Mouse (Mus musculus) liver, adult 2 months (tissue): Measurements from ENCODE around the gene Ctu1. TPM values are rescaled to one million over a fixed set of nuclear protein-coding genes. Genes with fewer than 3 reads are reported as not detected.

Experiments
- DNase-seq: peaks from one replicate; pipeline ENCODE4 v3.0.0-alpha.2; 2011; ENCODE audit warnings: low read depth, low spot score; ENCODE audit errors: extremely low read depth
- H3K27ac ChIP-seq: fragments of 200-500 bp; replicated peaks from 2 replicates; pipeline ENCODE4 v1.5.1; 2012; ENCODE audit warnings: low read depth, mild to moderate bottlenecking, control low read depth, inconsistent platforms, low read length; ENCODE audit not compliant: insufficient read depth
- H3K27me3 ChIP-seq: fragments of 200-500 bp; 2 replicates; pipeline ENCODE4 v1.6.1; 2012; ENCODE audit warnings: mild to moderate bottlenecking, moderate library complexity, low read length, inconsistent platforms; ENCODE audit not compliant: control insufficient read depth, insufficient read depth
- H3K36me3 ChIP-seq: fragments of 200-500 bp; 2 replicates; pipeline ENCODE4 v1.6.1; 2012; ENCODE audit warnings: low read length, inconsistent platforms; ENCODE audit not compliant: control insufficient read depth, insufficient read depth
- H3K4me1 ChIP-seq: fragments of 200-500 bp; 2 replicates; pipeline ENCODE4 v1.6.1; 2011; ENCODE audit warnings: low read length; ENCODE audit not compliant: control insufficient read depth, insufficient read depth
- H3K4me3 ChIP-seq: fragments of 200-500 bp; 2 replicates; pipeline ENCODE4 v1.5.1; 2011; ENCODE audit warnings: low read depth, mild to moderate bottlenecking, control low read depth, low read length, moderate library complexity; ENCODE audit not compliant: insufficient read depth
- H3K79me2 ChIP-seq: fragments of 200-500 bp; 2 replicates; pipeline ENCODE4 v1.6.1; 2012; ENCODE audit warnings: inconsistent platforms, mild to moderate bottlenecking, low read length, moderate library complexity; ENCODE audit not compliant: control insufficient read depth, insufficient read depth
- H3K9ac ChIP-seq: fragments of 200-500 bp; 2 replicates; pipeline ENCODE4 v1.6.1; 2012; ENCODE audit warnings: low read depth, mild to moderate bottlenecking, control low read depth, inconsistent platforms, low read length
- CTCF ChIP-seq: fragments of 200-500 bp; IDR thresholded peaks from 2 replicates; pipeline ENCODE4 v1.5.1; 2011; ENCODE audit warnings: low read depth, low read length, control low read depth
- POLR2A ChIP-seq: fragments of 200-500 bp; IDR thresholded peaks from 2 replicates; pipeline ENCODE4 v1.6.1; 2011; ENCODE audit warnings: low read length, control low read depth; ENCODE audit not compliant: insufficient read depth; ENCODE audit errors: extremely low read depth
- WGBS: fragments of 180-500 bp; shearing (Covaris S2); methylation state at CpG from one replicate; pipeline ENCODE4 v1.1.7; 2018; 5-methylcytosine and 5-hydroxymethylcytosine counted together
- polyA plus RNA-seq: library from polyadenylated mRNA; depleted of rRNA; stranded (reverse); fragments of >200 nt; gene quantifications from 2 replicates; pipeline ENCODE4 v1.2.3, GENCODE M21; 2012
- total RNA-seq: library from RNA; depleted of rRNA; stranded (reverse); fragments of >200 nt; gene quantifications from 2 replicates; pipeline ENCODE4 v1.2.3, GENCODE M21; 2014

Ctu1 gene
- total and polyA plus RNA-seq, 2 experiments: 2.4 to 5.8 TPM

DNA sequence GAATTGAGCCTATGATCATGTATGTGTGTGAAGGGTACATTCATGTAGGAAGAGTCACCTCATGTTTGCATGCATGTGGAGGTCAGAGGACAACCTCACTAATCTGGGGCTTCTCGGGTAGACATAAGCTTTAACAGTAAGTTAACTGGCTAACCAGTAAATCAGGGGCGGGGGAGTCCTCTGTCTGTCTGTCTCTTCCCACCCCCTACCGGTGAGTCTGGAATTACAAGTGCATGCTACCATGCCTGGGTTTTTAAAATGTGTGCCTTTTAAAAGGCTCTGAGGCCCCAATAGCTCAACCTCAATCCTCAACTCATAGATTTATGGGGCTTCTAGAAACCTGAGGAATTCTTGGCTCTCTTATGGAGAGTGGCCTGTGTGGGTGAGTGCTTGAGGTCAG is 3.2 kb upstream of the Ctu1 start:
- Histone ChIP-seq H3K4me3 (no peak overlapping the region), H3K27ac (no peak overlapping the region), H3K36me3 (no peaks in the 10 kb centered on the region), H3K79me2 (no peaks in the 10 kb centered on the region), H3K4me1 (peaks cover 7% of the 10 kb centered on the region), H3K27me3 (no peaks in the 10 kb centered on the region), H3K9ac (no peak overlapping the region)
- DNase-seq: no peak
- no peak for TF ChIP-seq POLR2A
- no peak for TF ChIP-seq CTCF
- 27% methylated on average over 3 of the region's 3 CpGs for WGBS

DNA sequence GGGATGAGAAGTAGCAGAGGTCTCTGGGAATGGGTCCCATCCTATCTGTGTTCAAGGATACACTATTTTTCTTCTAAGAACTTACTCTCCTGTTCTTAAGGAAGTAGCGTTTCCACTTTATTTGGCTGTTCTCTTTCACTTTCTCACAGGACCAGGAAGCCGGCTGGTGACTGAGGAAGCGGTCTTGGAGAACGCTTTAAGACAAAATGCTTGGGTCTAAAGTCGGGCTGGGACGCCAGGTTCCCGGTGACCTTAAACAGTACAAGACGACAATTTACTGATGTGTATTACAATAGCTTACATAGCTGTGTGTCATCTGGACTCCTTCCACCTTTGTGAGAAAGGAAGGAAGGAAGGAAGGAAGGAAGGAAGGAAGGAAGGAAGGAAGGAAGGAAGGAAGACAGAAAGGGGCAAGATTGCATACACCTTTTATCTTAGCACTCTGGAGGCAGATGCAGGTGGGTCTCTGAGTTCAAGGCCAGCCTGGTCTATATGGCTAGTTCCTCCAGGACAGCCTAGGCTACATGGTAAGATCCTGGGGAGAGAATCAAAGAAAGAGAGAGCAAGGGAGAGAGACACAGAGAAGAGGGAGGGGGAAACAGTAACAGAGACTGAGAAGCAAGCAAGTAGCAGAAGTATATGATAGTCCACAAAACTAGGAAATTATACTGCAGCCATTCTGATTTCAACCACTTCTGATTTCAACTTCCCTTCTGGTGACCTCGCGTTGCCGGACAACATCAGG is 580 bp upstream of the Ctu1 start:
- TF ChIP-seq POLR2A (no peak), CTCF (no peak)

DNA sequence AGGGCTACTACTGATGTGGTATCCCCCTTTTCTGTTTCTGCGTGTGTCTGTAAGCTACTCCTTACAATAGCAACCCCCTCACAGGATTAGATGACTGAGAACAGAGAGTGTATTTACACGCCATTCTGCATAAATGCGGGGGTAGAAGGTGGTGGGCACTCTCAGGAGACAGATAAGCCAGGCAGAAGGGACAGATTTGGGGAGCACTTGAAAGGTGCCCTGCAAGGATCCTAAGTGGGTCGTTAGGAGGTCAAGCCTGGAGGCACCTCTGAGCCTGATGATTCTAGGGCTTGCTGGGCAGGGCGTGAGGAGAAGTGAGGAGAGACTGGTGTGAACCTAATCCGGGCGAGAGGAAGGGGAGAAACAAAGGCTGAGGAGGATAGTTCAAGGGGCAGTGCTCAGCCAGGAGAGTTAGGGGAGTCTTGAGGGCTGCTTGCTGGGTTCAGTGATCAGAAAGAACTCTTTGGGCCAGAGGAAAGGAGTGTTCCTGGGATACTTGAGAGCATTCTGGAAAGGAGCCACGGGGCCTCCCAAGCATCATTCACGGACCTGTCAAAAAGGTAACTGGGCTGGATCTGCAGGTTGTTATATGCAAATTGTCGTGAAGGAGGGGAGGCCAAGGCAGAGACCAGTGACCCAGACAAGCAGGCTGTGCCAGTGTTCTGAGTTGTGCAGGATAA is 905 bp downstream of the Ctu1 start:
- Histone ChIP-seq H3K9ac (peak overlapping the region; percentile 66), H3K79me2 (no peaks in the 10 kb centered on the region; the same call in 1 of the 2 replicates), H3K27me3 (no peaks in the 10 kb centered on the region), H3K36me3 (peaks cover 3% of the 10 kb centered on the region; the same call in 1 of the 2 replicates), H3K4me1 (peaks cover 7% of the 10 kb centered on the region), H3K4me3 (peak overlapping the region; percentile 52), H3K27ac (no peak overlapping the region)
- TF ChIP-seq POLR2A: no peak
- TF ChIP-seq CTCF: no peak
- WGBS: 22% methylated on average over 10 of the region's 10 CpGs
- no peak for DNase-seq

More for the DNA sequence above, 580 bp upstream of the Ctu1 start:
- 67% methylated on average over 11 of the region's 11 CpGs for WGBS
- Histone ChIP-seq H3K9ac (no peak overlapping the region), H3K27ac (peak overlapping the region; percentile 45), H3K36me3 (peaks cover 3% of the 10 kb centered on the region; the same call in 1 of the 2 replicates), H3K4me3 (no peak overlapping the region), H3K4me1 (peaks cover 7% of the 10 kb centered on the region), H3K79me2 (no peaks in the 10 kb centered on the region; the same call in 1 of the 2 replicates), H3K27me3 (no peaks in the 10 kb centered on the region)
- DNase-seq: peak; percentile 26

- H3K79me2 ChIP-seq: no peaks in the 10 kb centered on the region; the same call in 1 of the 2 replicates
- DNase-seq: no peak
- TF ChIP-seq POLR2A: no peak
- no peak for TF ChIP-seq CTCF
- H3K36me3 ChIP-seq: peaks cover 3% of the 10 kb centered on the region; the same call in 1 of the 2 replicates
- no peaks in the 10 kb centered on the region for H3K27me3 ChIP-seq
- H3K27ac ChIP-seq: no peak overlapping the region
- WGBS: 95% methylated on average over 32 of the region's 32 CpGs
- peaks cover 7% of the 10 kb centered on the region for H3K4me1 ChIP-seq
- H3K4me3 ChIP-seq: no peak overlapping the region
- no peak overlapping the region for H3K9ac ChIP-seq
These were observed 3.3 kb downstream of the Ctu1 start for GRCm38 (mm10) chr7:43675091-43675490.

- H3K27me3 ChIP-seq: no peaks in the 10 kb centered on the region
- H3K4me3 ChIP-seq: no peak overlapping the region
- H3K27ac ChIP-seq: no peak overlapping the region
- DNase-seq: no peak
- no peak overlapping the region for H3K9ac ChIP-seq
- no peaks in the 10 kb centered on the region; the same call in 1 of the 2 replicates for H3K79me2 ChIP-seq
- TF ChIP-seq CTCF (peak; percentile 70), POLR2A (no peak)
- H3K4me1 ChIP-seq: no peaks in the 10 kb centered on the region
- H3K36me3 ChIP-seq: peaks cover 3% of the 10 kb centered on the region; the same call in 1 of the 2 replicates
These were observed 6.7 kb downstream of the Ctu1 start for GRCm38 (mm10) chr7:43678517-43678916.
